Mouse (Mus musculus) gastrocnemius, postnatal 25 days (tissue): ENCODE data around the gene Mfsd4b1. TPM values are rescaled to one million over a fixed set of nuclear protein-coding genes. Genes with fewer than 3 reads are reported as not detected.

Experiments
- DNase-seq: peaks from one replicate; pipeline ENCODE4 v3.0.0; 2022
- long read RNA-seq, 2 experiments: library from polyadenylated mRNA; stranded (forward); transcript quantifications; one replicate each; pipeline ENCODE4 v2.0.0; 2021
- total RNA-seq, 2 experiments: library from RNA; stranded (reverse); gene quantifications; 1 replicate in 1 of 2; 2 replicates in 1 of 2; pipeline ENCODE4 v1.2.3; 2021

The Mfsd4b1 gene
- 1 to 10 TPM; 3.0 to 3.2 TPM for total RNA-seq
- long read RNA-seq, experiment 1, partial matches to known transcripts: 0 of 2 reads
- long read RNA-seq, experiment 1, other reads (novel, unspliced or antisense): 0 of 2 reads
- long read RNA-seq, experiment 2, partial matches to known transcripts: 0 of 3 reads
- long read RNA-seq, experiment 2, other reads (novel, unspliced or antisense): 0 of 3 reads

DNA sequence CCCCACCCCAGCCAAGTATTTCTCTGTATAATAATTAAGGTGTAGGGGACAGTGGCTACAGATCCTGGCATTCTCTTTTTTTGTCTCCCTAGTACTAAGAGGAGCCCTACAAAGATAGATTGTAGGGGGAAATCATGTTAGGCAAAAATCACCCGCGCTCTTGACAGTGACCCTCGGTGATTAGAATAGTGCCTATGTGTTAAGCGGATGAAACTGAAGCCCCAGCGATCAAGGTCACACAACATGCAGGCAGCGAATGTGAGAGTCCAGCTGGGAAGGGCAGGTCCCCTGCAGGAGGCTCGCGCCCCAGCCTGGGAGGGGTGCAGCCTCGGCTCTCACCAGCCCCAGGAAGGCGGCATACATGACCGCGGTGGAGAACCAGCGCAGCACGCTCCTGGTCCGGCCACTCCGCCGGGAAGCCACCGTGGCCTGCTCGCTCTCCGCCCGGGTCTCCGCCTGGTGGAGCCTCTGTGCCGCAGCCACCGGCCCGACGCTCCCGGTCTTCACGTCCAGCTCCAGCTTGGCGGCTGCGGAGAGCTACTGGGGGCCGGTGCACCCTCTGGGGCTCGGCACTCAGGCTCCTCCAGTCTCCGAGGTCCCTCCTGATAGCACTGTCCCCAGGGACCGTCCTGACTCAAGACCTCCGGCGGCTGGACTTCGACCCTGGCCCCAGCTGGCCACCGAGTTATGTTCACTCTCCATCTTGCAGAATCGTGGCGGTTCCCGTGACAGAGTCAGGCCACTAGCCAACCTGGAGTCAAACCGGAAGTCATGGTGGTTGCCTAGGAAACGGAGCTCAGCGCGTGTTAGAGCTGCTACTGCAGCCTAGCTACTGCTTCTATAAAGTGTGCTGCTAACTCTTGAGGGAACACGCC is at the start of gene Mfsd4b1:
Mfsd4b1 (minus strand) TSS at position 715 of the 875 bp plus-strand sequence.
- peak; percentile 77 for DNase-seq

DNA sequence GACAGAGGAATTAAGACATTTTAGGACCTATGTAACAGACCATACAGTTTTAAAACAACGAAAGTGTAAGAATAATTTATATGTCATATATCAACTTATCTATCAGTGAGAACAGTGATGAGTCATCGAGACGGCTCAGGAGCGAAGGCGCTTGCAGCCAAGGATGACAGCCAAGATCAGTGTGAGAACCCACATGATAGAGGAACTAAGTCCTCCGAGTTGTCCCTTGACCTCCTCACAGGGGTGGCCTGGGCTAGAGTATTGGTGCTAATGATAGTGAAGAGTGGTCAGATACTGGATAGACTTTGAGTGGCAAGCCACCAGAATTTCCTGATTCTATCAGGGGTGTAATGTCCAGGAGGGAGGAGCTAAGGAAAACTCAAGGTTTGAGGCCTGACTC is 48.5 kb upstream of the Mfsd4b1 start:
- no peak for DNase-seq

DNA sequence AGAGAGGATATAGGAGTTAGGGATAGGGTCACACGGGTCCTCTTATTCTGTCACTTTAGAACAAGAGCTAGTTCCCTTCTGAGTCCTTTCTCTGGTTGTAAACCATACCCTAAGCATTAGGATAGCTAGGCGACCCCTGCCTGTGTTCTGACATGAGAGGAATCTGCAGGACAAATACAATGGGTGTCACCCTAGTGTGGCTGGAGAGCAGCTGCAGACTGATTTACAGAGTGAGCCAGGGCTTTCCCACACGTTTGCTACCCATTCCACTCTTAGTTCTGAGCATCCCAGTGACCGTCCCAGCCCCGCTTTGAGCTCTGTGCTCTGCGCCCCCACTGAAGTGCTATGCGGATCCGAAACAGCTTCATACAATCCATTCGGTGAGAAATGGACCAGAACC is 45.6 kb upstream of the Mfsd4b1 start:
- no peak for DNase-seq

- DNase-seq: peak; percentile 53
Observed at GRCm38 (mm10) chr10:40069270-40069669, 44.2 kb upstream of the Mfsd4b1 start.

DNA sequence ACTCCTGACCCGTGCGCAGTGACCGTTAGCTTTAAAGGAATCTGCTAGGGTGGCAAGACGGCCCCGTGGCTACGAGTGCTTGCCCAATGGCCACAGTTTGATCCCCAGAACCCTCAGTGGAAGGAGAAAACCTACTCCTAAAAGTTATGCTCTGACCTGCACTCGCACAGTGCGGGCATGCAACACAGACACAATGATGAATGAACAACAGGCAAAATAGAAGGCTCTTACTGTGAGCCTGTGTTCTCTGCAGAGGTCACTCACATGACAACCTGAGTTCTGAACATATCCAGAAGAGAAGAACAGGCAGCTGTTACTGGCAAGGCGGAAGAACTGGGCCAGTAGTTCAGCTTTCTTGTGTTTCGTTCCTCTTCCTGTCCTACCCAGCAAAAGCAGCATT is 43.5 kb upstream of the Mfsd4b1 start:
- no peak for DNase-seq

DNA sequence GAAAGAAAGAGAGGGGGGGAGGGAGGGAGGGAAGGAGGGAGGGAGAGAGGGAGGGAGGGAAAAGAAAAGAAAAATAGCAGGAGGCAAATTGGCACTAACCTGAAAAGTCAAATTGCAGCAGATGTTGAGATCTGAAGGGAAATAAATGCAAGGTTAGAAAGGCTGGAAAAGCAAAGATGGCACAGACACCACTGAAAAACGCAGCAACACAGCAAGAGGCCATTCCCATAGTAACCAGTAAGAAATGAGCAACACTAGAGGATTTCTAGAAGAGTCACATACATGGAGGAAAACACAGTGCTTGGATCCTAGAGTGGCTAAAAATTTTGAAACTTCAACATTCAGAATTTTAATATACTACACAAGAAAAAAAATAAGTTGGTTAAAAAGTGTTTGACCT is 42.5 kb upstream of the Mfsd4b1 start:
- DNase-seq: no peak

- no peak for DNase-seq
Observed at GRCm38 (mm10) chr10:40067071-40067470, 42.0 kb upstream of the Mfsd4b1 start.

- DNase-seq: no peak
Observed at GRCm38 (mm10) chr10:40065357-40065756, 40.3 kb upstream of the Mfsd4b1 start.

DNA sequence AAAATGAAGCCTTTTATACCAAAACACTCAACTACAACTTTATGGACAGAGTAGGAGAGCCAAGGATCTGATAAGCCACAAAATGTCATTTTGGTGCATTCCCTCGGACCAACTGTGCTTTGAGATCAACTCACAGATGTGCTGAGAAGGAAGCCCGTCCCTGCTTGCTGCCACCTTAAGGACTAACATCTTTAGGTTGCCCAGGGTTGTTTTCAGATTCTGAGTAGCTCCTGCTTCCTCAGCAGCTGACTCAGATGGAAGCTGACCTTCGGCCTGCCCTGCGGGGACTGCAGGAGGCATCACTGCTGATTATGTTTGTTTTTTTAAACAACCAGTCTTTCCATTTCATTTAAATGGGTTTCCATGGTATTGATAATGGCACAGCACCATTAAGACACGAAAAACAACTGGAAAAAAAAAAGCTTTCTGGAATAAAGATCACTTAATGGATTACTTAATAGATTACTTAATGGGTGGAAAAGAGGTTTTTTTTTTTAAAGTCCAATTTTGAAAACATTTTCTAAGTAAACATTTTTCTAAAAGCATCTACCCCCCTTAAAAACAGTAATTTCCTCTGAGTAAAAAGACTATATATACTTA is 38.3 kb upstream of the Mfsd4b1 start:
- no peak for DNase-seq

- no peak for DNase-seq
Observed at GRCm38 (mm10) chr10:40062812-40063211, 37.7 kb upstream of the Mfsd4b1 start.

GRCm38 (mm10) chr10:40061926-40062325 is 36.9 kb upstream of the Mfsd4b1 start:
- no peak for DNase-seq

- DNase-seq: no peak
Observed at GRCm38 (mm10) chr10:40058786-40059120, 33.7 kb upstream of the Mfsd4b1 start.

DNA sequence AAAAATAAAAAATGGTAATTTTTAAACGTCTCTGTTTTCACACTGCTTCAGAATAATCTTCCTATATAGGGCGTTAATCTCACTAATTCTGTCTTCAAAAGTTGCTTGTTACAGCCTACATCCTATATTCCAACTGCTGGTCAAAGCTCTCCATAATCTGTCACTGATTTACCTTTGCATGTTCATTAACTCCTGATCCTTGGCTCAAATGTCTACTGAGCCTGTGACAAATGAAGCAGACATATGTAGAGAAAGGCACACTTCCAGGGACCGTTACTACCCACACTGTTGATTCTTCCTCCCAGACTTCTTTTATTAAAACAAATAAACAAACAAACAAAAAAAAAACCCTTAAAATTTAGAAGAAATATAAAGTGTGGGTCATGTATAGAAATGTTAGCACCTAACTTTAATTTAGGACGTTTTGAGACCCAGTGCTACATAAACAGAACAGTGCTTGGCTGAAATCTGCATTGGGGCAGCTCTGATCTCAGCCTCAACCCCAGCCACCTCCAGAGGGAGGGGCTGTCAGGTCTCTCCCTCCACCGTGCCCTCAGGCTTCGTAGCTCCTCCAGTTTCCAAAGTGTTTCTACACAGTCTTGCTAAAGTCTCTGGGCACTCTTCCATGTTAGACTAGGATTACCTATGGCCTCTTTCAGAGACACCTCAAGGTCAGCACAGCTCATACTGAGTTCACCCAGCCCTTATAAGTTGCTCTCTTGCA is 33.2 kb upstream of the Mfsd4b1 start:
- DNase-seq: peak; percentile 29

GRCm38 (mm10) chr10:40057615-40058014 is 32.5 kb upstream of the Mfsd4b1 start:
- DNase-seq: no peak

GRCm38 (mm10) chr10:40054455-40054854 is 29.4 kb upstream of the Mfsd4b1 start:
- DNase-seq: no peak

- no peak for DNase-seq
Observed at GRCm38 (mm10) chr10:40053896-40054295, 28.8 kb upstream of the Mfsd4b1 start.

GRCm38 (mm10) chr10:40053257-40053895 is 28.3 kb upstream of the Mfsd4b1 start:
- no peak for DNase-seq

- no peak for DNase-seq
Observed at GRCm38 (mm10) chr10:40051997-40052396, 26.9 kb upstream of the Mfsd4b1 start.

DNA sequence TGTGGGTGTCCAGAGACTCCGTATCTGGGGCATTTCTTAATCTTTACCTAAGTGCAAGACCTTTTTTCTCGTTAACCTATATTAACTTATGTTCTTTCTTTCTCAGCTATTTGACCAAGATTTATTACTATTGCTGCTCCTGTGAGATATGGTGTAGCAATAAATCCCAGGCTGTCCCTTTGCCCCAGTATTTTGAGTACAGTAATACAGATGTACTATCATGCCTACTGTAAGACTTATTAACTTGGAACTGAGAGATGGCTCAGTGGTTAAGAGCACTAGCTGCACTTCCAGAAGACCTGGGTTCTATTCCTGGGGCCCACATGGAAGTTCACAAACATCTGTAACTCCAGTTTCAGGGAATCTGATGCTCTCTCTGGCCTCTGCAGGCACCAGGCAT is 25.7 kb upstream of the Mfsd4b1 start:
- DNase-seq: no peak

DNA sequence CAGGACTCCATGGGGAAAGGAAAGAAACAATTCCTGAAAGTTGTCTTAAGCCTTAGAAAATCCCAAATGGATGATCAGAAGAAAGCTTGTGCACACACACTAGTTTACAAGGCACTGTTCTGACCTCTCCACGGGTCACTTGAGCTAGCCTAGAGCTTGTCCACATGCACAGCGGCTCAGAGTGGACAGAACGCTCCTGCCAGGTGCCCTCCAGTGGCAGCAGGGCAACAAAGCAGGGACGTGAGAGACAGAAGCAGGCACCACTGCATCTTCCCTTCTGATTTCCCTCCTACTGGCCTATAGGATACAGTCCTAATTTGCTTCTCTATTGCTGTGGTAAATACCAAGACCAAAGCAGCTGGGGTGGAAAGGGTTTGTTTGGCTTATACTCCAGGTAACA is 16.3 kb upstream of the Mfsd4b1 start:
- no peak for DNase-seq

- DNase-seq: no peak
Observed at GRCm38 (mm10) chr10:40036686-40037560, 11.9 kb upstream of the Mfsd4b1 start.
